Mouse (Mus musculus): ENCODE measurements around the gene Scaf1. TPM values are rescaled to one million over a fixed set of nuclear protein-coding genes. Genes with fewer than 3 reads are reported as not detected.
"Not testable (repeated sequence)": the region's sequence is repeated elsewhere in the genome, so short reads cannot be mapped to it uniquely, and the experiment has no call there.

Gene Scaf1
- total RNA-seq, 1 experiment from 2014 or later: 99.4 TPM

- no peak for DNase-seq
Observed at GRCm38 (mm10) chr7:45045741-45046140, 29.6 kb upstream of the Scaf1 start.

GRCm38 (mm10) chr7:45043307-45043706 is 27.1 kb upstream of the Scaf1 start:
- no peak for DNase-seq

- DNase-seq: no peak
Observed at GRCm38 (mm10) chr7:45040851-45041250, 24.7 kb upstream of the Scaf1 start.

- no peak for DNase-seq
Observed at GRCm38 (mm10) chr7:45038411-45038810, 22.2 kb upstream of the Scaf1 start.

- DNase-seq: peak; percentile 67
Observed at GRCm38 (mm10) chr7:45037720-45038361, 21.7 kb upstream of the Scaf1 start.

- no peak for DNase-seq
Observed at GRCm38 (mm10) chr7:45036702-45037101, 20.5 kb upstream of the Scaf1 start.

GRCm38 (mm10) chr7:45035631-45036030 is 19.5 kb upstream of the Scaf1 start:
- DNase-seq: no peak

- DNase-seq: no peak
Observed at GRCm38 (mm10) chr7:45033722-45034359, 17.7 kb upstream of the Scaf1 start.

GRCm38 (mm10) chr7:45030857-45031256 is 14.7 kb upstream of the Scaf1 start:
- DNase-seq: no peak

- DNase-seq: no peak
Observed at GRCm38 (mm10) chr7:45029995-45030394, 13.8 kb upstream of the Scaf1 start.

GRCm38 (mm10) chr7:45028351-45028750 is 12.2 kb upstream of the Scaf1 start:
- no peak for DNase-seq

- no peak for DNase-seq
Observed at GRCm38 (mm10) chr7:45027761-45028160, 11.6 kb upstream of the Scaf1 start.

GRCm38 (mm10) chr7:45026256-45026655 is 10.1 kb upstream of the Scaf1 start:
- no peak for DNase-seq

- DNase-seq: peak; percentile 58
Observed at GRCm38 (mm10) chr7:45025601-45026220, 9.5 kb upstream of the Scaf1 start.

GRCm38 (mm10) chr7:45024281-45025248 is 8.4 kb upstream of the Scaf1 start:
- no peak for DNase-seq

GRCm38 (mm10) chr7:45023711-45024110 is 7.5 kb upstream of the Scaf1 start:
- not testable (repeated sequence) for DNase-seq

- DNase-seq: no peak
Observed at GRCm38 (mm10) chr7:45020225-45020624, 4.1 kb upstream of the Scaf1 start.

GRCm38 (mm10) chr7:45019031-45019571 is 2.9 kb upstream of the Scaf1 start:
- DNase-seq: peak; percentile 52

GRCm38 (mm10) chr7:45017242-45018061 is 1.3 kb upstream of the Scaf1 start, which contains the start of gene Rras:
Rras (plus strand) TSS chr7:45017961.
- peak; percentile 85 for DNase-seq

- DNase-seq: no peak
Observed at GRCm38 (mm10) chr7:45016761-45017160, 598 bp upstream of the Scaf1 start.

- no peak for DNase-seq
Observed at GRCm38 (mm10) chr7:45015344-45015956, 713 bp downstream of the Scaf1 start.
